Mouse (Mus musculus) neural tube, embryonic 10.5 days (tissue): ENCODE measurements around the gene Hcst.

ENCODE experiments used
- DNase-seq: peaks from one replicate; pipeline ENCODE4 v3.0.0-alpha.2; 2017; ENCODE audit warnings: low spot score; ENCODE audit errors: extremely low spot score

Hcst gene

DNA sequence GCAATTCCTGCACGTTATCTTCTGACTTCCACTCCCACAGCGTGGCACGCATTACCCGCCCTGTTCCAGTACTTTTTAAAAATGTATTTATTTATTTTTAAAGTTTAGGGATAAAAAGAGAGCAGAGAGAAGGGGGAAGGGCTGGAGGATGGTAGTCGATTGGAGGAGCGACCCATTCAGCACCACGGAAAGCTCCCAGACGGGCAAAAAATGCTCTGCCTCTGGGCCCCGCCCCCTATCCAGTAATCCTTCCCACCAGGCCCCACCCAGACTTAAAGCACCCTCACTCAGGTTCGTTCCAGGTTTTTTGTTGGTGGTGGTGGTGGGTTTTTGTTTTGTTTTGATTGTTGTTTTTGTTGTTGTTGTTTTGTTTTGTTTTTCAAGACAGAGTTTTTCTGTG lies 14.6 kb upstream of the Hcst start:
- peak; percentile 47 for DNase-seq

DNA sequence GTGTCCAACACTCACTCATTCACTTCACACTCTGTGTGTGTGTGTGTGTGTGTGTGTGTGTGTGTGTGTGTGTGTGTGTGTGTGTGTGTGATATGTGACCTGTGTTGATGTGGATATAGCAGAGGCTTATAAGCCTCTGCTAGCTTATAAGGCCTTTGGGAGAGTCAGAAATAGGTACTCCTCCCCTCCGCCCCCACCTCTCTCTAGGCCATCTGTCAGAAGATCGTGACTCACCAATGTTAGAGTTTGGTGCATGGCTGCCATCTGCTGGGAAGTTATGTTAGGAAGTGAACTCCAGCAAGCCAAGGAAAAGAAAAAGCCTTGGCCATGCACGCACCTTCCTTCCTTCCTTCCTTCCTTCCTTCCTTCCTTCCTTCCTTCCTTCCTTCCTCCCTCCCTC lies 12.1 kb upstream of the Hcst start:
- no peak for DNase-seq

DNA sequence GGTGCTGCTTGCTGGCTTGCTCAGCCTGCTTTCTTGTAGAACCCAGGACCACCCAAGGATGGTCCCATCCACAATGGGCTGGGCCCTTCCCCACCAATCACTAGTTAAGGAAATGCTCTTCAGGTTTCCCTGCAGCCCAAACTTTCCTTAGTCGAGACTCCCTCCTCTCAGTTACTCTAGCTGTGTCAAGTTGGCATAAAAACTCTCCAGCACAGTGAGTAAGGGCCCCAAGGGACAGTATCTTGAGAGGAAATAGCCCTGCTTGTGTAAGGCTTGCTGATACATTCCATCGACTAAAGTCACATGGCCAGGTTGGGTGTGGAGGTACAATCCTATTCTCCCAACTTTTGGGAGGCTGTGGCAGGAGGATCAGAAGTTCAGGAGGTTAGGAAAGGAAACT lies 10.5 kb upstream of the Hcst start:
- no peak for DNase-seq

DNA sequence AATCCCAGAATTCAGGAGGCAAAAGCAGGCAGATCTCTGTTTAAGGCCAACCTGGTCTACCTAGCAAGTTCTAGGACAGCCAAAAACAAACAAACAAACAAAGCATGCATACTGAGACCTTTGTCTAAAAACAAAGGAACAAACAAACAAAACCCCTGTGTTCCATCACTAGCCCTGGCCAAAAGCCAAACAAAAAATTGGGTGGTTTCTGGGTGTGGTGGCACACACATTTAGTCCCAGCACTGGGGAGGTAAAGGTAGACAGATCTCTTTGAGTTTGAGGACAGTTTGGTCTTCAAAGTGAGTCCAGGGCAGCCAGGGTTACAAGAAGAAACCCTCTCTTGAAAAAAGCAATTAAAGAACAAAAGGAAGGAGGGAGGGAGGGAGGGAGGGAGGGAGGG lies 9.7 kb upstream of the Hcst start:
- no peak for DNase-seq

- no peak for DNase-seq
These were observed 3.5 kb upstream of the Hcst start for GRCm38 (mm10) chr7:30423071-30423641.

GRCm38 (mm10) chr7:30422560-30422959 lies 2.9 kb upstream of the Hcst start:
- DNase-seq: no peak

- DNase-seq: peak; percentile 85
These were observed 2.3 kb upstream of the Hcst start for GRCm38 (mm10) chr7:30421890-30422435.

DNA sequence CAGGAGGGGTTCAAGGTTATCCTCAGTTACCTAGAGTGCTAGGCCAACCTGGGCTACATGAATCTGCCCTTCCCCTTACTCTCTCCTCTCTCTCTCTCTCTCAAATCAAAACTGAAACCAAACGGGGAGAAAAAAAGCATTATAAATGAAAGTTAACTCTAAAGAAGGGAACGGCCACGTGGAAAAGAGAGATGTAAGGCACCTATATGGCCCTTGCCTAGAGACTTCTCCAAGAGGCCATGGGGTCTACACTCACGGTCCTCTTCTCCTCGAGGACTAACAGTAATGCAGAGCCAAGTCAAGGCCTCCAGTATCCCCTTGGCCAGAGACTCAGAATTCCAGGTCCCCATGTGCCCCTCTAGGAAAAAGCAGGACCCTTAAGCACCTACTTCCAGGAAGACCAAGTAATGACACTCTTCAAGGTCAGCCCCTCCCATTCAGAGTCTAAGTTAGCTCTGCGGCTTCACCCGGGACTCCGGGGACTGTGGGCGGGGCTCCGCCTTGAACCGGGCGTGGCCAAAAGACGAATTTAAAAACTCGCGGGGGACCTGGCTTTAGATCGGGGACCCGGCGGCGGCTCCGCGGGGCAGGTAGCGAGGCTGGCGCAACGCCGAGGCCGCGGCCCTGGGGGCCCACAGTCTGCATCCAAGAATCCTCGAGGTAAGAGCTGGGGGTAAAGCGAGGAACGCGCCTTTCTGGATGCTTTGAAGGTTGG lies 1.7 kb upstream of the Hcst start, which contains the start of gene Nfkbid:
TSS of gene Nfkbid (plus strand) at position 558 of the 715 bp plus-strand sequence.
- DNase-seq: peak; percentile 54

GRCm38 (mm10) chr7:30420673-30421072 lies 1.0 kb upstream of the Hcst start:
- no peak for DNase-seq

GRCm38 (mm10) chr7:30417856-30418255 lies 1.8 kb downstream of the Hcst start:
- no peak for DNase-seq

DNA sequence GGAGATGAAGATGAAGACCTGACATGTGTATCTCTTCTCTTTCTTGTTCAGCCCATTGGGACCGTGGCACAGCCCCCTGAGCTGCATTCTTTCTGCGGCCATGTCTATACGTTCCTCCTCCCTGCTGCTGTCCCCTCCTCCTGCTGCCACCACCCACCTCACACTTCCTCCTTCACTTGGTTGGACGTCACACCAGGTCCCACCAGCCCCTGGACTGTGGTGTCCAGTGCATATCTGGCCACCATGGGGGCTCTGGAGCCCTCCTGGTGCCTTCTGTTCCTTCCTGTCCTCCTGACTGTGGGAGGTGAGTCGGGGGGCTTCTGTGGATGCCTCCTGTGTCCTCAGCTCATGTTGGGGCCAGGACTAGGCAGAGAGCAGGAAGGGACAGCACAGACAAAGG lies 6.1 kb downstream of the Hcst start, which contains the start of gene Tyrobp:
TSS of gene Tyrobp (plus strand) at position 165 of the 400 bp plus-strand sequence.
- DNase-seq: no peak

DNA sequence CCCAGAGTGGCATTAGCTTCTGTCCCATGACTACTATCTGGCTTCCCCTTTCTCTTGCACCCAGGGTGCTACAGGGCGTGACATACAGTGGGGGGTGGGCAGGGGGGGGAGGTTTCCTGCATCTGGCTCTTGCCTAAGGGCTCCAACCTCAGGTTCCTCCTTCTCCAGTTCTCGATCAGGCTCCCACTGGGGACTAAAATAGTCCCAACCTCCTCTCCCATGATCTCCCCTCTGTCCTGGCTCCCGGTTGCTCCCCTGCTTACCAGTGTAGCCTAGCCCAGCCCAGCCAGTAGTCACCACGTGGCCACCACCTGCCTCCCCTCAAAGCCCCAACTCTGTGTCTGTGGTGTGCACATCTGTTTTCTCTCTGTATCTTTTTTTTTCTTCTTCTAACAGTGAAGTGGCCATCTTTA lies 6.9 kb downstream of the Hcst start:
- no peak for DNase-seq

DNA sequence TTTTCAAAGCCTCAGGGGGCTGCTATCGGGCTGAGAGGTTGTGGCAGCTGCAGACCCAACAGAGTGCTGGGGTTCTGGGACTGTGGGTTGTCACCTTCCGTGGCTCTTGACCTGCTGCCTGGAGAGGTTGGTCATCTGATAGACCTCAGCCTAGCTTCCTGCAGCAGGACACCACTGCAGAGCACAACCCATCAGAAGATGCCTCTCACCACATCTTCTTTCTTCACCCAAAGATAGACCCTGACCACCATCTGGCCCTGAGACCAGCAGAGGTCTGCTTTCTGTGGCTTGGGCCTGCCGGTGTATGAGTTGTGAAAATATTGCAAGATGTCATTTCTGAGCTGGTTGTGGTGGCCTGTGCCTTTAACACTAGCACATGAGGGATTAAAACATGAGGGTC lies 8.6 kb downstream of the Hcst start:
- DNase-seq: no peak

GRCm38 (mm10) chr7:30409789-30410188 lies 9.9 kb downstream of the Hcst start:
- no peak for DNase-seq

- no peak for DNase-seq
These were observed 11.0 kb downstream of the Hcst start for GRCm38 (mm10) chr7:30408639-30409038.

DNA sequence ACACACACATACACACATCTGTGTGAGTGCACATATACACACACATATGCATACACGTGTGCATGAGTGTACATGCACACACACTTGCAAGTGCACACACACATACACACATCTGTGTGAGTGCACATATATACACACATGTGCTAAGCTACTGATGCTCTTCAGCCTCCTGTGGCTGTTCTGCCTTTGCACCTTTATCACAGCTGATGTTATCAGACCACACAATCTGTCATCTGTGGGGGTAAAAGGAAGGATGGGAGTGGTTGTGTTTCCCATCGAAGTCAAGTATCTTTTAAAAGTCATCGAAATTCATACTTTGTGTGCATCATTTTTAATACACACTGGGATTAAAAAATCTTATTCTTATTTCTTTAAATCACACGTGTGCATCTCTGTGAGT lies 17.3 kb downstream of the Hcst start:
- no peak for DNase-seq

- no peak for DNase-seq
These were observed 20.0 kb downstream of the Hcst start for GRCm38 (mm10) chr7:30399671-30400070.

DNA sequence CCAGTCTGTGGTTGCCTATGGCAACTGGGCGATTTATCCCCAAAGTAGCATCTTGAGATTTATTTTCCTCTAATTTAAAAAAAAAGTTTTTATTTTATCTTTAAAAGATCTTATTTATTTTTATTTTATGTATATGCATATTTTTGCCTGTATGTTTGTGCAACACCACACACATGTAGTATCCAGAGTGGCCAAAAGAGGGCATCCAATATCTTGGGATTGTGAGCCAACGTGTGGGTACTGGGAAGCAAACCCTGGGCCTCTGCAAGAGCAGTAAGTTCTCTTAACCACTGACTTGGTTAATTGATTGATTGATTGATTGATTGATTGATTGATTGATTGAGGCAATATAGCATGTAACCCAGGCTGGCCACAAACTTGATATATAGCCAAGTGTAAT lies 24.8 kb downstream of the Hcst start:
- DNase-seq: no peak

DNA sequence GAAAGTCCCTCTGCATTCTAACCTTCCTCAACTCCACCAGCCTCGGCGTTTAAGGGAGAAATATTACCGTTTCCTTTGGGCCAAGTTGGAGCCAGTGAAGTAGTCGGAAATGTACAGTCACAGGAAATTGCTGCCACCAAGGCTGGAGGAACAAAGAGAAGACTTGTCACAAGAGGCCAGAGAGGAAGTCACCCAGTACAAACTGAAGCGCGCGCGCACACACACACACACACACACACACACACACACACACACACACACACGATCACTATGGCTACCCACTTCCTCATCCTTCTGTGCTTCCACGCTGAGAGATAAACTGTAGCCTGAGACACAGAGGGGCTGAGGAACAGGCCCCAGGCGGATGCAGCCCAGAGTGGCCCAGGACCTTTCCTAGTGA lies 25.3 kb downstream of the Hcst start:
- DNase-seq: peak; percentile 24

- DNase-seq: no peak
These were observed 26.0 kb downstream of the Hcst start for GRCm38 (mm10) chr7:30393631-30394030.

- no peak for DNase-seq
These were observed 26.7 kb downstream of the Hcst start for GRCm38 (mm10) chr7:30392746-30393520.

DNA sequence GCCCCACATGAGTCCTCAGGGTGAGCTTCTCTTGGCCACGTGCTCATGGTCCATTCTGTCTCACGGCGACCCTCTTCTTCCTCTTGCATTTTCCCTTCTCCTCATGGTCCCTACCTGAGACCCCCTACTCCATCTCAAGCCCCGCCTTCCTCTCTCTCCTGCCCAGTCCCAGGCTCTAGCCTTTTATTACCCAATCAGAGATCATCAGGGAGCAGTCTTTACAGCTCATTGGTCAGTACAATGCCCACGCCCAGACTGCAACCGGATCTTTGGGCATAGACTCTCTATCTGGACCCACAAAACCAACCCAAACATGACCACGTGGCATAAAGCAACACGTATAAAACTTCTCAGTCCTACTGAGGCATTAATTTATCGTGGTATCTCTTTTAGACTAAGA lies 35.5 kb downstream of the Hcst start:
- DNase-seq: no peak
